Mouse (Mus musculus): ENCODE results near the gene Btbd17. TPM values are rescaled to one million over a fixed set of nuclear protein-coding genes. Genes with fewer than 3 reads are reported as not detected.
A peak's percentile ranks its signal among the peaks of the same experiment; 100 is the strongest.

The Btbd17 gene
- total RNA-seq, 2 experiments from 2014 or later: not detected

GRCm38 (mm10) chr11:114807686-114808427 lies 12.1 kb upstream of the Btbd17 start:
- no peak for ATAC-seq (replicated peaks; ENCODE audit: low FRiP score, low TSS enrichment, poor library complexity, severe bottlenecking)

DNA sequence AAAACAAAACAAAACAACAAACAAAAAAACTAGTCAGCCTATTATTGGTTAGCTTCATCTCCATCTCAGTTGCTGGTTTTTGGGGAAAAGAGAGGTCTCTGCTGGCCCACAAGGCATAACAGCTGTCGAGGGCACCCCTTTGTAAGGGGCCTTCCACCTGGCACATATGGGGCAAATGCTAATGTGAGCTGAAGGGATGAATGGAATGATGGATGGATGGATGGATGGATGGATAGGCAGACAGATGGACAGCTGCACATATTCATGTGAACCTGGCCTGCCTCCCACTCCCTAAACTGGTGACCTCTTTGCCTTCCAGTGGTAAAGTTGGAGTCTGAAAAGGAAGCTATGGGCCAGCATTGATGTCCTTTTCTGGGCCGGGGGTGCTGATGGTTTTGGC lies 11.3 kb upstream of the Btbd17 start:
- no peak for ATAC-seq (replicated peaks; ENCODE audit: low FRiP score, low TSS enrichment, poor library complexity, severe bottlenecking)

GRCm38 (mm10) chr11:114803990-114804389 lies 8.2 kb upstream of the Btbd17 start:
- ATAC-seq (replicated peaks; ENCODE audit: low FRiP score, low TSS enrichment, poor library complexity, severe bottlenecking): no peak

DNA sequence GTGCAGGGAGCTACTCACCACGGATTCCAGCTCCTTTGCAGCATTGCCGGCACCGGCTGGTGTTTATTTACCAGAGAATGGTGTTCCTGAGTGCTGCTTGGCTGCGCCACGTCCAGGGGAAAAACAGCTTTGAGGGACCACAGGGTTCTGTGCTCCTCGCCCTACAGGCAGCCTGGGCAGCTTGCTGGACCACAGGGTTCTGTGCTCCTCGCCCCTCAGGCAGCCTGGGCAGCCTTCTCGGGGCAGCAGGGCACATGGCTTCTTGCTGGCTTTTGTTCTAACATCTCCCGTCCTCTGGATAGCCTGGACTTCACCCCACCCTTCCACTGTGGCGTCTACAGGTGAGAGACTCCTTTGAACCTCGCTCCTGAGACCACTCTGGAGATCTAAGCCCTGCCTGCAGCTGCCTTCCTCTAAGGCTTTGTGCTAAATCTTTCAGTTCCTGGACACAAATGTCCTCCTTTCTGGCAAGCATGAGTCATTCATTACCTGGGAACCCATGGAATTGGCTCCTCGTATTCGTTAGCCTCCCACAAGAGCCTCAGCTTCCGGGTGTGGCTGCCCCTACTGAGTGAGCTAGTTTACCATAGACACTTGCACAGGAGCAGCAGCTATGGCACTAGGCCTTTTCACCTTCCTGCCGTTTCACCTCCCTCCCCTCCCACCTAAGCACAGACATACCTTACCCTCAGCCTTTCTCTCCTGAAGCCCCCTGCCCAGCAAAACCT lies 7.0 kb upstream of the Btbd17 start:
- no peak for ATAC-seq (replicated peaks; ENCODE audit: low FRiP score, low TSS enrichment, poor library complexity, severe bottlenecking)

DNA sequence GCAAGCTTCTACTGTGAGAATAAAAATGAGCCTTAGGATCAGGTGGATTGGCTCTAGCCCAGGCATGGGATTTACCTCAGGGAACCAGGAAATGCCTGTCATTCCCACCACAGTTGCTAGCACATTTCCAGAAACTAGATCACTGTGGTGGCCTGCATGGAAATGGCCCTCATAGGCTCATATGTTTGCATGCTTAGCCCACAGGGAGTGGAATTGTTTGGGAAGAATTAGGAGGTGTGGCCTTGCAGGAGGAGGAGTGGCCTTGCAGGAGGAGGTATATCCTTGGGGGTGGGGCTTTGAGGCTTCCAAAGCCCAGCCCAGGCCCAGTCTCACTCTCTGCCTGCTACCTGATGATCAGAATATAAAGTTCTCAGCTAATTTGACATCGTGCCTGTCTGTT lies 6.2 kb upstream of the Btbd17 start:
- ATAC-seq (replicated peaks; ENCODE audit: low FRiP score, low TSS enrichment, poor library complexity, severe bottlenecking): no peak

- no peak for ATAC-seq (replicated peaks; ENCODE audit: low FRiP score, low TSS enrichment, poor library complexity, severe bottlenecking)
These were observed 2.9 kb upstream of the Btbd17 start, which contains the start of gene Gpr142 for GRCm38 (mm10) chr11:114798624-114799023. Gene Gpr142 (plus strand): TSS chr11:114798924.

- ATAC-seq (replicated peaks; ENCODE audit: low FRiP score, low TSS enrichment, poor library complexity, severe bottlenecking): no peak
These were observed 2.2 kb upstream of the Btbd17 start for GRCm38 (mm10) chr11:114797981-114798380.

GRCm38 (mm10) chr11:114797176-114797575 lies 1.4 kb upstream of the Btbd17 start:
- no peak for ATAC-seq (replicated peaks; ENCODE audit: low FRiP score, low TSS enrichment, poor library complexity, severe bottlenecking)

- ATAC-seq (replicated peaks; ENCODE audit: low FRiP score, low TSS enrichment, poor library complexity, severe bottlenecking): 0 out of 2 replicates have a peak, but pooled peaks have one; percentile 41
These were observed 456 bp downstream of the Btbd17 start for GRCm38 (mm10) chr11:114795231-114795746.

- no peak for ATAC-seq (replicated peaks; ENCODE audit: low FRiP score, low TSS enrichment, poor library complexity, severe bottlenecking)
These were observed 1.1 kb downstream of the Btbd17 start for GRCm38 (mm10) chr11:114794691-114795090.

DNA sequence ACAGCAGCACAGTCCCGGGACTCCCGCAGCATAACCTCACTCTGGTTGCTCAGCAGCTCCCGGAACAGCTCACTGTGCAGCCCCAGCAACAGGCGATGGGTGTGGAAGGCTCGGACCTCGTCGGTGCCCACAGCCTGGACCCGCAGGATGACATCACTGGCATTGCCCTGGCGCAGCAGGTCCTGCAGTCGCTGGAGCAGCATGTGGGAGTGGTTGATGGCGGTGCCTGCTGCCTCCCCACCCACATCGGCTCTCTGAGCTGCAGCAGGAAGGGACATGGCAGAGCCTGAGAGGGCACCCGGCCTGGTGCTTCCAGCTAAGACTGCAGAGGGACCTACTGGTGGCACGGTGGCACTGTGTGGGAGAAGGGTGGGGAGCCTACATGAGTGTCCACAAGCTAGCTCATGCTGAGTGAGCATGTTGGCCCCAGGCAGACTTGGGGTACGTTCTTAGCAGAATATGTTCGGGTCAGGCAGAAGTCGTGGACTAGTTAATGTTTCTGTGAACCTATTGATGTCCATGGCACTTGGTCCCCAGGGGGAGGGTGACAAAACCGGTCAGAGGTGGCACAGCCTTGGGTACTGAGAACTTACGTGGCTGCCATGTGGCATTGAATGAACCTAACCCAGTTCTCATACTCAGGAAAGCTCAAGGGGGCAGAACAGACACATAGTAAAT lies 1.7 kb downstream of the Btbd17 start:
- ATAC-seq (replicated peaks; ENCODE audit: low FRiP score, low TSS enrichment, poor library complexity, severe bottlenecking): no peak

GRCm38 (mm10) chr11:114792931-114793494 lies 2.7 kb downstream of the Btbd17 start:
- ATAC-seq (replicated peaks; ENCODE audit: low FRiP score, low TSS enrichment, poor library complexity, severe bottlenecking): no peak

GRCm38 (mm10) chr11:114791891-114792411 lies 3.8 kb downstream of the Btbd17 start:
- ATAC-seq (replicated peaks; ENCODE audit: low FRiP score, low TSS enrichment, poor library complexity, severe bottlenecking): no peak

- no peak for ATAC-seq (replicated peaks; ENCODE audit: low FRiP score, low TSS enrichment, poor library complexity, severe bottlenecking)
These were observed 4.3 kb downstream of the Btbd17 start for GRCm38 (mm10) chr11:114791351-114791889.

GRCm38 (mm10) chr11:114790841-114791240 lies 4.9 kb downstream of the Btbd17 start:
- no peak for ATAC-seq (replicated peaks; ENCODE audit: low FRiP score, low TSS enrichment, poor library complexity, severe bottlenecking)

GRCm38 (mm10) chr11:114790171-114790570 lies 5.6 kb downstream of the Btbd17 start:
- ATAC-seq (replicated peaks; ENCODE audit: low FRiP score, low TSS enrichment, poor library complexity, severe bottlenecking): no peak

- ATAC-seq (replicated peaks; ENCODE audit: low FRiP score, low TSS enrichment, poor library complexity, severe bottlenecking): no peak
These were observed 6.0 kb downstream of the Btbd17 start for GRCm38 (mm10) chr11:114789716-114790115.

- ATAC-seq (replicated peaks; ENCODE audit: low FRiP score, low TSS enrichment, poor library complexity, severe bottlenecking): peak; percentile 77
These were observed 6.6 kb downstream of the Btbd17 start for GRCm38 (mm10) chr11:114789061-114789714.

DNA sequence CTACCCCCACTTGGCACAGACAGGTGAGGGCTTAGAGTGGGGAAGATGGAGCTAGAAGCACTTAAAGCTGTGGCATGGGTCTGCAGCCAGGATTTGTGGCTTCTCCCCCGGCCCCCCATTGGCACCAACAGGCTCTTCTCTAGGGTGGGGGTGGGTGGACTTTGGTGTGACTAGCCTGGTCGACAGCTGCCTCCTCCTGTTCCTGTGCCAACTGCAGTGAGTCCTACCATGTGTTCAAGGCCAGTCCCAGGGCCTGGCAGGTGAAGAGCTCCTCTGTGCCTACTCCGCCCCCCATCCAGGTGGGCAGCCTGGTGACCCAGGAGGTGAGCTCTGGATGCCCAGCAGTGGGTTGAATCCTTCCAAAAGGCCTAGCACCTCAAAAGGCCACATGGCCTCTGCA lies 8.1 kb downstream of the Btbd17 start:
- ATAC-seq (replicated peaks; ENCODE audit: low FRiP score, low TSS enrichment, poor library complexity, severe bottlenecking): no peak

Data from megakaryocyte-erythroid progenitor cell, adult 5-6 weeks (primary cell).